Mouse (Mus musculus): ENCODE data around the gene Slc43a1. TPM values are rescaled to one million over a fixed set of nuclear protein-coding genes. Genes with fewer than 3 reads are reported as not detected.

The Slc43a1 gene
- total RNA-seq, 2 experiments from 2014 or later = 0.48 to 1.2 TPM

GRCm38 (mm10) chr2:84868521-84868943 lies 29.9 kb downstream of the Slc43a1 start:
- DNase-seq = peak in 1 of 2 experiments; percentile 71

GRCm38 (mm10) chr2:84868977-84869376 lies 30.3 kb downstream of the Slc43a1 start:
- no peak for DNase-seq

GRCm38 (mm10) chr2:84870623-84871160 lies 32.0 kb downstream of the Slc43a1 start:
- no peak for DNase-seq

- no peak for DNase-seq
Observed at GRCm38 (mm10) chr2:84872105-84872716, 33.6 kb downstream of the Slc43a1 start.

GRCm38 (mm10) chr2:84875842-84876241 lies 37.2 kb downstream of the Slc43a1 start:
- no peak for DNase-seq

GRCm38 (mm10) chr2:84880590-84880989 lies 41.9 kb downstream of the Slc43a1 start:
- no peak for DNase-seq

GRCm38 (mm10) chr2:84882606-84883005 lies 44.0 kb downstream of the Slc43a1 start:
- DNase-seq = peak in 1 of 2 experiments; percentile 74

- DNase-seq = no peak
Observed at GRCm38 (mm10) chr2:84883084-84883483, 44.4 kb downstream of the Slc43a1 start.

GRCm38 (mm10) chr2:84883530-84883929 lies 44.9 kb downstream of the Slc43a1 start:
- no peak for DNase-seq

- no peak for DNase-seq
Observed at GRCm38 (mm10) chr2:84883942-84884341, 45.3 kb downstream of the Slc43a1 start.

GRCm38 (mm10) chr2:84884611-84885010 lies 46.0 kb downstream of the Slc43a1 start:
- no peak for DNase-seq

- DNase-seq = no peak
Observed at GRCm38 (mm10) chr2:84885084-84886055, 46.7 kb downstream of the Slc43a1 start.

- DNase-seq = no peak
Observed at GRCm38 (mm10) chr2:84886234-84886731, 47.6 kb downstream of the Slc43a1 start, which contains the start of gene Rtn4rl2. TSS of gene Rtn4rl2 (minus strand) at chr2:84886710.

GRCm38 (mm10) chr2:84886821-84887281 lies 48.2 kb downstream of the Slc43a1 start:
- no peak for DNase-seq

GRCm38 (mm10) chr2:84887411-84888271 lies 49.0 kb downstream of the Slc43a1 start:
- DNase-seq = no peak

GRCm38 (mm10) chr2:84888657-84889315 lies 50.1 kb downstream of the Slc43a1 start:
- peak; percentile 82 to 84 for DNase-seq

GRCm38 (mm10) chr2:84889316-84890044 lies 50.8 kb downstream of the Slc43a1 start:
- DNase-seq = peak in 1 of 2 experiments; percentile 58

- peak; percentile 73 for DNase-seq
Observed at GRCm38 (mm10) chr2:84890045-84890340, 51.3 kb downstream of the Slc43a1 start.

GRCm38 (mm10) chr2:84893359-84893758 lies 54.7 kb downstream of the Slc43a1 start:
- no peak for DNase-seq

GRCm38 (mm10) chr2:84895495-84896198 lies 57.0 kb downstream of the Slc43a1 start:
- DNase-seq = no peak

Measured in layer of hippocampus, postnatal 36 days (tissue).